Mouse (Mus musculus) CH12.LX (cell line): ENCODE data around the gene Prrc2b. TPM values are rescaled to one million over a fixed set of nuclear protein-coding genes. Genes with fewer than 3 reads are reported as not detected.

ENCODE experiments used
- DNase-seq: peaks from one replicate; pipeline ENCODE4 v3.0.0-alpha.2; 2013; ENCODE audit errors: extremely low read depth
- H3K27ac ChIP-seq: 2 replicates; pipeline ENCODE4 v1.5.1; 2012; ENCODE audit warnings: low read depth, mild to moderate bottlenecking, control low read depth, moderate library complexity; ENCODE audit not compliant: insufficient read depth
- H3K27me3 ChIP-seq: replicated peaks from 2 replicates; pipeline ENCODE3; 2012; ENCODE audit warnings: inconsistent platforms
- H3K36me3 ChIP-seq, 2 experiments: replicated peaks in 1 of 2; 2 replicates each; pipeline versions ENCODE3 to v1.6.1; 2012; ENCODE audit warnings: inconsistent platforms in 1 of 2, low read length in 1 of 2, mild to moderate bottlenecking in 1 of 2, mixed read lengths in 1 of 2, moderate library complexity in 1 of 2; ENCODE audit not compliant: control insufficient read depth in 1 of 2, insufficient read depth in 1 of 2
- H3K4me1 ChIP-seq, 2 experiments: 2 replicates each; pipeline ENCODE4 v1.6.1; 2012; ENCODE audit warnings: inconsistent platforms in 1 of 2, moderate library complexity in 1 of 2; ENCODE audit not compliant: insufficient read depth in 2 of 2, control insufficient read depth in 1 of 2
- H3K4me2 ChIP-seq: 2 replicates; pipeline ENCODE4 v1.6.1; 2012; ENCODE audit warnings: low read depth, mild to moderate bottlenecking, control low read depth; ENCODE audit not compliant: poor library complexity, insufficient read depth, severe bottlenecking
- H3K4me3 ChIP-seq, 3 experiments: fragments of 150-350 bp in 1 of 3; sonication (generic) in 1 of 3; replicated peaks in 1 of 3; 2 replicates each; pipeline versions ENCODE3 to v1.5.1; 2011 to 2012; ENCODE audit warnings: low read depth in 2 of 3, low read length in 2 of 3, mild to moderate bottlenecking in 2 of 3, moderate library complexity in 2 of 3, control low read depth in 1 of 3, improper control_type of control experiment in 1 of 3, inconsistent platforms in 1 of 3, mixed read lengths in 1 of 3; ENCODE audit not compliant: poor library complexity in 1 of 3
- H3K79me2 ChIP-seq: replicated peaks from 2 replicates; pipeline ENCODE4 v1.6.1; 2012; ENCODE audit warnings: mild to moderate bottlenecking, moderate library complexity; ENCODE audit not compliant: control insufficient read depth, poor library complexity, insufficient read depth, severe bottlenecking; ENCODE audit errors: extremely low read depth
- H3K9ac ChIP-seq: 2 replicates; pipeline ENCODE4 v1.6.1; 2012; ENCODE audit warnings: low read depth, mild to moderate bottlenecking, control low read depth, moderate library complexity; ENCODE audit not compliant: insufficient read depth
- H3K9me3 ChIP-seq: replicated peaks from 2 replicates; pipeline ENCODE3; 2012; ENCODE audit warnings: low read length, inconsistent platforms, mixed read lengths
- CHD1 ChIP-seq: IDR thresholded peaks from 2 replicates; pipeline ENCODE4 v1.6.1; 2012; ENCODE audit warnings: low read depth, low read length, improper control_type of control experiment, inconsistent platforms
- CHD2 ChIP-seq: IDR thresholded peaks from 2 replicates; pipeline ENCODE4 v1.6.1; 2011; ENCODE audit warnings: low read length, improper control_type of control experiment
- ELF1 ChIP-seq: IDR thresholded peaks from 2 replicates; pipeline ENCODE4 v1.6.1; 2014; ENCODE audit warnings: low read depth, mild to moderate bottlenecking, inconsistent platforms, low read length, improper control_type of control experiment
- GABPA ChIP-seq: IDR thresholded peaks from 2 replicates; pipeline ENCODE4 v1.6.1; 2012; ENCODE audit warnings: low read depth, low read length, improper control_type of control experiment, inconsistent platforms; ENCODE audit not compliant: insufficient replicate concordance
- IRF4 ChIP-seq: IDR thresholded peaks from 2 replicates; pipeline ENCODE4 v1.6.1; 2014; ENCODE audit warnings: low read depth, mild to moderate bottlenecking, inconsistent platforms, low read length, improper control_type of control experiment
- JUN ChIP-seq: IDR thresholded peaks from 2 replicates; pipeline ENCODE4 v1.6.1; 2011; ENCODE audit warnings: low read depth, mild to moderate bottlenecking, low read length, improper control_type of control experiment, moderate library complexity; ENCODE audit not compliant: insufficient read depth
- JUND ChIP-seq: conservative IDR thresholded peaks from 2 replicates; pipeline ENCODE4 v1.6.1; 2011; ENCODE audit warnings: low read depth, low read length, improper control_type of control experiment
- MAFK ChIP-seq: IDR thresholded peaks from 2 replicates; pipeline ENCODE4 v1.6.1; 2011; ENCODE audit warnings: low read length, improper control_type of control experiment; ENCODE audit not compliant: insufficient replicate concordance
- MAX ChIP-seq: IDR thresholded peaks from 2 replicates; pipeline ENCODE4 v1.6.1; 2011; ENCODE audit warnings: low read length, improper control_type of control experiment
- MEF2A ChIP-seq: IDR thresholded peaks from 2 replicates; pipeline ENCODE4 v1.6.1; 2014; ENCODE audit warnings: low read depth, mild to moderate bottlenecking, inconsistent platforms, low read length, improper control_type of control experiment, borderline replicate concordance
- MXI1 ChIP-seq: IDR thresholded peaks from 2 replicates; pipeline ENCODE4 v1.6.1; 2011; ENCODE audit warnings: mild to moderate bottlenecking, low read depth, low read length, improper control_type of control experiment
- MYC ChIP-seq: IDR thresholded peaks from 2 replicates; pipeline ENCODE4 v1.6.1; 2011; ENCODE audit warnings: low read depth, mild to moderate bottlenecking, improper control_type of control experiment, low read length
- NELFE ChIP-seq: IDR thresholded peaks from 2 replicates; pipeline ENCODE4 v1.6.1; 2011; ENCODE audit warnings: low read depth, low read length, improper control_type of control experiment
- POLR2A ChIP-seq: IDR thresholded peaks from 2 replicates; pipeline ENCODE4 v1.6.1; 2011; ENCODE audit warnings: low read depth, mild to moderate bottlenecking, improper control_type of control experiment, low read length
- POLR2AphosphoS2 ChIP-seq: IDR thresholded peaks from 2 replicates; pipeline ENCODE4 v1.6.1; 2011; ENCODE audit warnings: low read depth, low read length, improper control_type of control experiment
- RAD21 ChIP-seq: IDR thresholded peaks from 2 replicates; pipeline ENCODE4 v1.6.1; 2011; ENCODE audit warnings: low read depth, mild to moderate bottlenecking, low read length, improper control_type of control experiment, moderate library complexity
- RCOR1 ChIP-seq: conservative IDR thresholded peaks from 2 replicates; pipeline ENCODE4 v1.6.1; 2012; ENCODE audit warnings: low read depth, mild to moderate bottlenecking, inconsistent platforms, low read length, improper control_type of control experiment
- TBP ChIP-seq: conservative IDR thresholded peaks from 2 replicates; pipeline ENCODE4 v1.6.1; 2011; ENCODE audit warnings: low read depth, low read length, improper control_type of control experiment
- TCF12 ChIP-seq: IDR thresholded peaks from 2 replicates; pipeline ENCODE4 v1.6.1; 2014; ENCODE audit warnings: low read depth, mild to moderate bottlenecking, inconsistent platforms, low read length, improper control_type of control experiment
- USF1 ChIP-seq: IDR thresholded peaks from 2 replicates; pipeline ENCODE4 v1.6.1; 2014; ENCODE audit warnings: low read depth, mild to moderate bottlenecking, inconsistent platforms, low read length, improper control_type of control experiment
- USF2 ChIP-seq: conservative IDR thresholded peaks from 2 replicates; pipeline ENCODE4 v1.6.1; 2011; ENCODE audit warnings: low read depth, low read length, improper control_type of control experiment
- ZMIZ1 ChIP-seq: IDR thresholded peaks from 2 replicates; pipeline ENCODE4 v1.6.1; 2012; ENCODE audit warnings: low read depth, mild to moderate bottlenecking, inconsistent platforms, low read length, improper control_type of control experiment
- dilution Hi-C: fragments of 300-500 bp; cut with MboI; formaldehyde crosslinking; loops from 2 replicates; pipeline ENCODE4 v1.14.3; 2020; ENCODE audit warnings: low sequenced_read_pairs; ENCODE audit not compliant: extremely low pct_unique_long_range_greater_than_20kb, extremely low pct_ligation_motif_present
- in situ Hi-C: fragments of 300-500 bp; cut with MboI; formaldehyde crosslinking; loops from 3 replicates; pipeline ENCODE4 v1.14.3; 2019; ENCODE audit warnings: low sequenced_read_pairs, low pct_ligation_motif_present, low pct_unique_long_range_greater_than_20kb, mixed read lengths
- polyA plus RNA-seq: library from polyadenylated mRNA; unstranded; fragments of >175 nt; gene quantifications from 2 replicates; pipeline ENCODE4 v1.2.1, GENCODE M21; 2012; ENCODE audit warnings: low read depth; ENCODE audit not compliant: insufficient read length
- total RNA-seq, 2 experiments: library from RNA; depleted of rRNA; stranded (reverse); fragments of 300-350 nt in 1 of 2; fragments of >200 nt in 1 of 2; gene quantifications; 2 replicates each; pipeline ENCODE4 v1.2.3; 2012 to 2014

Gene Prrc2b
- total and polyA plus RNA-seq, 3 experiments: 7.6 to 59.9 (median 42.2) TPM

DNA sequence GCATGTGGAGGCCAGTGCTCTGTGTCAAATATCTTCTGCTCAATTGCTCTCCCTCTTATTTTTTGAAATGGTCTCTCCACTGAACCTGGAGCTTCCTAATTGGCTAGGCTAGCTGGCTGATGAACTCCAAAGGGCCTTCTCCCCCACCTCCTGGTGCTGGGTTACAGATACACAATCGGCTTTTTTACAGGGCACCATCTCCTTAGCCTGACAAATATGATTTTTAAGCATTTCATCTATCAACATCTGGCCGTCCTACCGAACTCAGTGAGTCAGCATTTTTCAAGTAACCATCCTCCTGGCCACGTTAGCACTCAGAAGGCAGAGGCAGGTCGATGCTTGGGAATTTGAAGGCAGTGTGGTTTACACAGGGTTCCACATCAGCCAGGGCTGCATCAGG lies 6.2 kb upstream of the Prrc2b start:
- Histone ChIP-seq H3K4me1 (peaks cover 15 to 28% of the 10 kb centered on the region in 2 experiments; a peak in 3 of 4 replicates), H3K36me3 (no peaks in the 10 kb centered on the region), H3K27ac (no peak overlapping the region), H3K79me2 (no peaks in the 10 kb centered on the region), H3K27me3 (no peaks in the 10 kb centered on the region), H3K4me2 (no peak overlapping the region), H3K9me3 (no peaks in the 10 kb centered on the region), H3K9ac (no peak overlapping the region), H3K4me3 (no peak overlapping the region)
- dilution Hi-C loops: no loop called here
- TF ChIP-seq RAD21 (no peak), TCF12 (no peak), ZMIZ1 (no peak), IRF4 (no peak), TBP (no peak), MAFK (0 out of 2 replicates have a peak, but pooled peaks have one; percentile 11), POLR2AphosphoS2 (no peak), CHD2 (no peak), ELF1 (no peak)
- in situ Hi-C loops: loop anchor here (25.0 kb wide), 1 partner anchor 418 kb away; the partner anchor contains the start of genes Dpm2 and Pip5kl1
- no peak for DNase-seq

DNA sequence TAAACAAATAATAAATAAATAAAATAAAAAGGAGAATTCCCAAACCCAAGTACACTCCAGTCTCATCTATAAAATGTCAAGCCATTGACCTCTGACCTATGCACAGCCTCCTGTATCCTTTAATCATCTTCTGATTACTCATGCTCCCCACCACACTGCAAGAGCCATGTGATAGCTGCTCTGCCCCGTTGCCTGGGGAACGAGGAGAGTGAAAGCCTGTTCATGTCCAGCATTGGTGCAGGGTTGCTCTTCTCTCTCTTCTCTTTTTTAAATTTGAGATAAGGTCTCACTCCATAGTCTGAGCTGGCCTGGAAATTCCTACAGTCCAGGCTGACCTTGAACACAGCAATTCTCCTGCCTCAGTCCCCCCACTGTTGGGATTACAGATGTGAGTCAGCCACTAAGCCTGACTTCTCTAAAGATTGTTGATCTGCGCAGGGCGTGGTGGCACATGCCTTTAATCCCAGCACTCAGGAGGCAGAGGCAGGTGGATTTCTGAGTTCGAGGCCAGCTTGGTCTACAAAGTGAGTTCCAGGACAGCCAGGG lies 4.2 kb upstream of the Prrc2b start:
- Histone ChIP-seq H3K27me3 (no peaks in the 10 kb centered on the region), H3K9ac (no peak overlapping the region), H3K4me3 (no peak overlapping the region), H3K4me2 (no peak overlapping the region), H3K36me3 (no peaks in the 10 kb centered on the region), H3K9me3 (no peaks in the 10 kb centered on the region), H3K79me2 (peaks cover 5% of the 10 kb centered on the region)
- TF ChIP-seq ELF1 (no peak), JUND (no peak), USF1 (no peak), RCOR1 (no peak), USF2 (no peak), MXI1 (no peak), NELFE (no peak), RAD21 (no peak), MYC (no peak), CHD1 (no peak), MAX (no peak), MEF2A (no peak), GABPA (no peak), CHD2 (no peak), JUN (no peak), ZMIZ1 (no peak), POLR2A (no peak)
- TF ChIP-seq, all 38 proteins: peak for 0
- peaks cover 6 to 17% of the 10 kb centered on the region in 2 experiments; a peak in 2 of 4 replicates for H3K4me1 ChIP-seq
- dilution Hi-C loops (no loop called here), in situ Hi-C loops (loop anchor here (25.0 kb wide), 1 partner anchor 416 kb away; the partner anchor contains the start of genes Dpm2 and Pip5kl1)
- DNase-seq: no peak
- no peak overlapping the region for H3K27ac ChIP-seq
